Mouse (Mus musculus) stomach, adult 2 months (tissue): ENCODE data around the gene Dap3. TPM values are rescaled to one million over a fixed set of nuclear protein-coding genes. Genes with fewer than 3 reads are reported as not detected.

Experiments
- polyA plus RNA-seq: library from polyadenylated mRNA; depleted of rRNA; stranded (reverse); fragments of >200 nt; gene quantifications from 2 replicates; pipeline ENCODE4 v1.2.3, GENCODE M21; 2012; rRNA removed

The Dap3 gene
- polyA plus RNA-seq = 8.3 and 12.4 TPM in 2 replicates

DNA sequence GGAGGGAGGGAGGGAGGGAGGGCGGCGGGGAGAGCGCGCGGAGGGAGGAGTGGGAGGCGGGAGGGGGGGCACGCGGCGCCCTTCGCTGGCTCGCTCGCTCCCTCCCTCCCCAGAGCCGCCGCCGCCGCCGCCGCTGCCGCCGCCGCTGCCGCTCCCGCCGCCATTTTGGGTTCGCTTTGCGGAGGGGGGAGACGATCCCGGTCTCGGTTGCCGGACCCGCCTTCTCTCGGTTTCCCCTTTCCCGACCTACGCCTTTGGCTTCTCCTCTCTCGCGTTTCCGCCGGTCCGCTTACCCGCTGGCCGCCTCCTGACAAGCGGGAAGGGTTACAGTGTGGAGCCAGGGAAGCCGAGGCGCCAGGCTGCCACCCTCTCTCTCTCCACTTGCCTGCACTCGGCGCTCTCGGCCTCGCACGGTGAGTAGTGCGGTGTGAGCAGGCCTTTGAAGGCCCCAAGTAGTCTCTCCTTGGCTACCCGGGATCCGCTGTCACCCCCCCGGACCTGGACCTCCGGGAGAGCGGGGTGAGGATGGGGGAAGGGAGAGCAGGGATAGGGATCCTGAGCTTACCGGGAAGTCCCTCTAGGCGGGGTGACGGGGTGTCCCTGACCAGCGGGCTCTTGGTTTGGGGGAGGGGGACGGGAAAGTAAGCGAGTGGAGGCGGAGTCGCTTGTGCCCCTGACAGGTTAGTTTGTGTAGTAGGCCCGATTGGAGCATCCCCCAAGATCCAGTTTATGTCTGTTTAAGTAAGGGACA, at the start of gene Dap3, which contains the start of gene Ash1l:
TSS of gene Dap3 (minus strand) at position 606 of the 751 bp plus-strand sequence.
TSS of gene Ash1l (plus strand) at position 47 of the 751 bp plus-strand sequence.

DNA sequence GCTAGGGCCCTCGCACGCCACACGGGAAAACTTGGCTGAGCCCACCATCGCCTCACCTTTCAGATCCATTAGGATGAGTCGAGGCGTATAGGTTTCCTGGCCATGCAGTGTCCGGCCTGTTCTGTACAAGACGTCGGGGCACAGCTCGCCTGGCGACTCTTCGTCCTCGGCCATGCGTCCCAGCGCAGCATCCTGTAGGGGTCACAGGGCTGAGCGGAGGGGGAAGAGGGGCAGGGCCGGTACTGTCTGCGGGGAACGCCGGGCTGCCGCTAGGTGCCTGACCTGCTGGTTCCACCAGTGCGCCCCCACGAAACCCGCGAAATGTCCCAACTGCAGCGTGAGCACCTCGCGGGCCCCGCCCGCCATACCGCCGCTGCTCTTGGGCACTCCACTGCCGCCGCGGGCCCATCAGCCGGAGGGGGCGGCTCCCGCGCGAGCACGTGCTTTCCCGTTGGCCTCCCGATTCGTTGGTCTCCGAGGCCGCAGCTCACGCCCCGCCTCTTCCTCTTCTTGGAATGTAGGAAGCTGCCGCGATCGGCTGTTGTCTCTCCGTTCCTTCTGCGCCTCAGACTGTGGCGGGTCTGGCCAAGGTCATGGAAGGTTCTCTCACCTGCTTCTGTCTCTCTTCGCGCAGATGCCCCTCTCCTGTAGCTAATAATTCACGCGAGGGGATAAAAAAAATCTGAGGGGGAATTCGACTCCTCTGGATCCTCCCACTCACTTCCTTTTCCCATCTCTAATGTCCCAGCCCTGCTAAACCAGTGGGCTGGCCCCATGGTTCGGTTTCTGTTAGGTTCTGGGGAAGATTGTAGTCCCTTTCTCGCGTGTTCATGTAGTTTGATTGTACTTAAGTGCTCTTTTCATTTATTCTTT, 37.2 kb downstream of the Dap3 start, which contains the start of gene Msto1:
TSS of gene Msto1 (minus strand) at position 489 of the 873 bp plus-strand sequence.

Other genes starting within 250 kb of the Dap3 start
- gene Rit1, start 234.3 kb downstream of the Dap3 start, polyA plus RNA-seq = 22.9 and 28.9 TPM in 2 replicates
- 2.0 and 2.1 TPM in 2 replicates for gene Syt11, start 176.0 kb downstream of the Dap3 start, polyA plus RNA-seq
- gene Gon4l, start 116.0 kb downstream of the Dap3 start, polyA plus RNA-seq = 4.5 and 5.0 TPM in 2 replicates
- 15.6 and 19.0 TPM in 2 replicates for gene Msto1, start 37.2 kb downstream of the Dap3 start, polyA plus RNA-seq
- 0.99 and 1.7 TPM in 2 replicates for gene Ash1l, start 559 bp downstream of the Dap3 start, polyA plus RNA-seq
- 33.5 and 43.6 TPM in 2 replicates for gene Rusc1, start 142.1 kb upstream of the Dap3 start, polyA plus RNA-seq
- not detected in 2 replicates for gene Gm43738, start 149.9 kb upstream of the Dap3 start, polyA plus RNA-seq
- 111 and 125 TPM in 2 replicates for gene Fdps, start 150.8 kb upstream of the Dap3 start, polyA plus RNA-seq
- gene Pklr, start 185.0 kb upstream of the Dap3 start, polyA plus RNA-seq = 52.9 and 76.0 TPM in 2 replicates
- 0.65 and 1.1 TPM in 2 replicates for gene Hcn3, start 209.0 kb upstream of the Dap3 start, polyA plus RNA-seq
- gene Clk2, start 213.6 kb upstream of the Dap3 start, polyA plus RNA-seq = 13.4 and 18.5 TPM in 2 replicates
- 74.0 and 74.9 TPM in 2 replicates for gene Scamp3, start 226.3 kb upstream of the Dap3 start, polyA plus RNA-seq
- 20.3 and 21.6 TPM in 2 replicates for gene Fam189b, start 232.0 kb upstream of the Dap3 start, polyA plus RNA-seq